Mouse (Mus musculus) intestine, embryonic 14.5 days (tissue): ENCODE measurements around the gene Gramd1c. TPM values are rescaled to one million over a fixed set of nuclear protein-coding genes. Genes with fewer than 3 reads are reported as not detected.

Experiments
- ATAC-seq: fragments of 200-750 bp; cut with Nextera tagmentation; replicated peaks from 2 replicates; pipeline ENCODE4 v1.8.0; 2017; ENCODE audit warnings: low read depth, moderate number of reproducible peaks, moderate TSS enrichment, moderate library complexity; ENCODE audit not compliant: low FRiP score, low TSS enrichment
- DNase-seq: peaks from one replicate; pipeline ENCODE4 v3.0.0-alpha.2; 2018; ENCODE audit warnings: low spot score
- H3K27ac ChIP-seq: fragments of 300-500 bp; sonication (generic); 2 replicates; pipeline ENCODE4 v1.5.1; 2014; ENCODE audit warnings: low read depth, mild to moderate bottlenecking, control low read depth
- H3K27me3 ChIP-seq: fragments of 300-500 bp; sonication (generic); replicated peaks from 2 replicates; pipeline ENCODE4 v1.6.1; 2014; ENCODE audit warnings: low read length, control low read depth; ENCODE audit not compliant: control insufficient read depth, insufficient read depth
- H3K36me3 ChIP-seq: fragments of 300-500 bp; sonication (generic); 2 replicates; pipeline ENCODE4 v1.6.1; 2014; ENCODE audit warnings: low read length, control low read depth; ENCODE audit not compliant: control insufficient read depth, insufficient read depth
- H3K4me1 ChIP-seq: fragments of 300-500 bp; sonication (generic); replicated peaks from 2 replicates; pipeline ENCODE4 v1.6.1; 2014; ENCODE audit warnings: low read length, control low read depth, mixed read lengths; ENCODE audit not compliant: control insufficient read depth, insufficient read depth
- H3K4me2 ChIP-seq: fragments of 300-500 bp; sonication (generic); 2 replicates; pipeline ENCODE4 v1.6.1; 2014; ENCODE audit warnings: low read length
- H3K4me3 ChIP-seq: fragments of 300-500 bp; sonication (generic); 2 replicates; pipeline ENCODE4 v1.5.1; 2014; ENCODE audit warnings: low read depth, low read length, control low read depth, mixed read lengths
- H3K9ac ChIP-seq: fragments of 300-500 bp; sonication (generic); 2 replicates; pipeline ENCODE4 v1.6.1; 2014; ENCODE audit warnings: mild to moderate bottlenecking, low read length
- H3K9me3 ChIP-seq: fragments of 300-500 bp; sonication (generic); 2 replicates; pipeline ENCODE4 v1.6.1; 2016; ENCODE audit warnings: low read length, control low read depth; ENCODE audit not compliant: control insufficient read depth
- WGBS: fragments of 180-500 bp; shearing (Covaris S2); extraction: QIAGEN DNeasy Blood & Tissue Kit; methylation state at CpG from one replicate; pipeline ENCODE4 v1.1.7; 2014; 5-methylcytosine and 5-hydroxymethylcytosine counted together
- microRNA-seq: library from miRNA; unstranded; fragments of <30 nt; microRNA quantifications from one replicate; pipeline ENCODE4, GENCODE M21; 2016
- polyA plus RNA-seq: library from polyadenylated mRNA; unstranded; fragments of >200 nt; fragmentation: Nextera tagmentation; extraction: Ambion mirVana; gene quantifications from 2 replicates; pipeline ENCODE4 v1.2.1, GENCODE M21; 2014

Gramd1c gene
- polyA plus RNA-seq, 1 experiment from 2014 or later = 7.2 TPM

DNA sequence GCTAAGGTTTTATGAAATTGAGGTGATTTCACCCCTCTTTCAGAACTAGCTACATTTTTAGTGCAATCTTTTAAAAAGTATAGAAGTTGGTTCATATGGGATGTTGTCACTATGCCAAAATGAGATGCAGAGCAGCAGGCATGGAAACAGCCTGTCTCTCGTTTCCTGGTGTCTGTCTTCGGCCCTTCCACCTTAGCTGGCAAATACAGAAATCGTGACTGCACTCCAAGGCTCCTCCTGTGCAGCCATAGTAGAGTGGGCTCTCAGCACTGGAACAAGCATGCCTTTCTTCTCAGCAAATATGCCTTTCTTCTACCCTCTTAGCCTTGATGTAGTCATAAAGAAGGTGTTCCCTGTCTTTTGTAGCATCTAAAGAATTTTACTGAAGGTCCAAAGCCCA, 127.3 kb downstream of the Gramd1c start:
- no peak overlapping the region for H3K4me2 ChIP-seq
- H3K27me3 ChIP-seq = no peaks in the 10 kb centered on the region
- 61% methylated on average over 3 of the region's 3 CpGs for WGBS
- H3K27ac ChIP-seq = no peak overlapping the region
- peaks cover 5% of the 10 kb centered on the region; the same call in 1 of the 2 replicates for H3K36me3 ChIP-seq
- H3K9me3 ChIP-seq = no peaks in the 10 kb centered on the region
- no peak overlapping the region for H3K9ac ChIP-seq
- ATAC-seq (no peak), DNase-seq (no peak)
- no peak overlapping the region for H3K4me3 ChIP-seq
- H3K4me1 ChIP-seq = no peaks in the 10 kb centered on the region

DNA sequence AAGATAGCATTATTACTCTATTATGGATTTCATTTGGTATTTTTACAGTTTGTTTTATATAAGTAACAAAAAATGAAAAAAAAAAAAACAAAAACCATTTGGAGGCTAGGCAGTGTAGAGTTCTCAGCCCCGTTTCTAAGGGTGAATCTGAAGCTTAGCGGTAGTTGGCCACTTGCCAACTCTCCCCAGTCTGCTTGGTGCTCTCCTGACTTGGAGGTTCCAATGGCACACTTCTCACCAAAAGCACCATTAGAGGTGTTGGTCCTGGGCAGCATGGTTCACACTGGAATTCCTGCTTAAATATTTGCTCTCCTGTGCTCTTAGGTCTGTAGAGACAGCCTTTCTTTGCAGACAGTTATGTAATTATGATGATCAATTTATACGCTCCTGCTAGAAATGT, 127.8 kb downstream of the Gramd1c start:
- no peak for ATAC-seq
- 68% methylated on average over 3 of the region's 3 CpGs for WGBS

DNA sequence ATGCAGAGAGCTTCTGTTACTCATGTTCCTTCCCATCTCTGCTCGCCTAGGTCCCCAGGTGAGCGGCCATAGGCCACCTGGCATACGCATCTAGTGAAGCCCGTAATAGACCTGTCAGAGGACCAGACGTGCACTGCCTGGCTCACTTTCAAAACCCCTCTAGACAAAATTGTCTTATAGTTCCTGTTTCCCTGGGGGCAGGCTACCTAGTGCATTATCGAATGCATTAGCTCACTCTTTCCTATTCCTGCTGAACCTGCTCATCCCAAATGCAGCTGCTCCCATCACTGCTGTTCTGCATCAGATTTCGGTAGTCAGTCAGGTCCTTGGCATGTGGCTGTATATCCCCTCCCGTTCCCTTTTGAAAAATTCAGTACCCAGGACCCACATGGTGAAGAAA, 128.3 kb downstream of the Gramd1c start:
- Histone ChIP-seq H3K4me2 (no peak overlapping the region), H3K9ac (no peak overlapping the region), H3K27me3 (no peaks in the 10 kb centered on the region), H3K4me3 (no peak overlapping the region), H3K9me3 (no peaks in the 10 kb centered on the region), H3K27ac (no peak overlapping the region), H3K36me3 (peaks cover 5% of the 10 kb centered on the region; the same call in 1 of the 2 replicates), H3K4me1 (no peaks in the 10 kb centered on the region)
- 91% methylated on average over 8 of the region's 8 CpGs for WGBS
- DNase-seq = no peak
- no peak for ATAC-seq

More for the DNA sequence above, 127.8 kb downstream of the Gramd1c start:
- Histone ChIP-seq H3K9me3 (no peaks in the 10 kb centered on the region), H3K4me3 (no peak overlapping the region), H3K4me2 (no peak overlapping the region), H3K4me1 (no peaks in the 10 kb centered on the region), H3K27ac (no peak overlapping the region), H3K27me3 (no peaks in the 10 kb centered on the region), H3K9ac (no peak overlapping the region), H3K36me3 (peaks cover 5% of the 10 kb centered on the region; the same call in 1 of the 2 replicates)
- DNase-seq = no peak

DNA sequence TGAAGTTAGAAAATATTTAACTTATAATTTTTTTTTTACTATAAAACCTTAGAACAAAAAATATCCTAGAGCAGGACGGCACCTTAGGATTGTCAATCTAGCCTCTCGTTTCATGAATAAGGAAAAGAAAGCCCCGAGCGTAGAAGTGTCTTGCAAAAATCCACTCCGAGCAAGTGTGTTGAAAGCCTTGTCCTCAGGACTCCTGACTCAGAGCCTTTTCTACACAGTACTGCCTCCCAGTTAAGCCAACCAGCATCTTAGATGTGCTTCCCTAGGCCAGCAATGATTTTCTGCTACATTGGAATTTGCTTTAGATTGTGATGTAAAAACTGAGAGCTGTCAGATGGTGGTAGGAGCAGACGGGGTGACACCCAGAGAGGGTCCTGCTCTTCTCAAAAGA, 130.1 kb downstream of the Gramd1c start:
- 87% methylated on average over 6 of the region's 6 CpGs for WGBS
- Histone ChIP-seq H3K4me2 (no peak overlapping the region), H3K27ac (no peak overlapping the region), H3K4me1 (no peaks in the 10 kb centered on the region), H3K4me3 (no peak overlapping the region), H3K36me3 (no peaks in the 10 kb centered on the region), H3K9ac (no peak overlapping the region), H3K9me3 (no peaks in the 10 kb centered on the region), H3K27me3 (no peaks in the 10 kb centered on the region)
- no peak for DNase-seq
- no peak for ATAC-seq

DNA sequence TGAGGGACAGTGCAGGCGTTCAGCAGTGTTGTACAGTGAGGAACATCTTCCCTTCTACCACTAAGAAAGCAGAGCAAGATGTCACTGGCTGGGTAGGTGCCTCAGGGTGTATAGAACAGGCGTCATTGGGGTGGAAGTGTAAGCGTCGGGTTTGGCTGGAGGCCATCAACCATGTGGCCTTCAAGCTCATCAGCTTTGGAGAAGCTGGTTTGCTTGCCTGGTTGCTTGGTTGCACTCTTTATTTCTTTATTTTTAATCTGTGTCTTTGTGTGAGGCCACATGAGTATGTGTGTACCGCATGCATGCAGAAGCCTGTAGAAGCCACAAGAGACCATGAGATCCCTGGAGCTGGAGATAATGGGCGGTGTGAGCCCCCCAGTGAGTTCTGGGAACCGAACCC, 130.8 kb downstream of the Gramd1c start:
- H3K27me3 ChIP-seq = no peaks in the 10 kb centered on the region
- H3K4me2 ChIP-seq = no peak overlapping the region
- no peaks in the 10 kb centered on the region for H3K36me3 ChIP-seq
- no peaks in the 10 kb centered on the region for H3K4me1 ChIP-seq
- ATAC-seq (no peak), DNase-seq (no peak)
- no peak overlapping the region for H3K27ac ChIP-seq
- no peak overlapping the region for H3K4me3 ChIP-seq
- H3K9me3 ChIP-seq = no peaks in the 10 kb centered on the region
- H3K9ac ChIP-seq = no peak overlapping the region
- WGBS = 84% methylated on average over 7 of the region's 7 CpGs

DNA sequence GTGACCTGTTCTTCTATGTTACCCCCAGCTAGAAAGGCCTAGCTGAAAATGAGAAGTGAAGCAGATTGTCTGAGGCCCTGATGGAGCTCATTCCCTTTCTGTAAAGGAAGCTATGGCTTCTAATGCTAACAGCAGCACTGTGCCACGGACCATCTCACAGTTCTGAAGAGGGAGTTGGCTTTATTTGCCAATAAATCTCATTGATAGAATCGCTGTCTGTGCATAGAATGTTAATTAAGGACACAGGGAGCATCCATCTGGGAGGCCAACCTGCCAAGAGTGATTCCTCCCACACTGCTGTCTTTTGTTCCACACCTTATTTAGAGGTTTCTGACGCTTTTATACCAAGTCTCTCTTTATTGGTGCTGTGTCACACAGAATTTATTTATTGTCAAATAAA, 131.6 kb downstream of the Gramd1c start:
- no peaks in the 10 kb centered on the region for H3K27me3 ChIP-seq
- H3K27ac ChIP-seq = no peak overlapping the region
- DNase-seq (no peak), ATAC-seq (no peak)
- no peak overlapping the region for H3K9ac ChIP-seq
- H3K4me1 ChIP-seq = no peaks in the 10 kb centered on the region
- no peak overlapping the region for H3K4me3 ChIP-seq
- WGBS = 69% methylated on average over 3 of the region's 3 CpGs
- no peaks in the 10 kb centered on the region for H3K36me3 ChIP-seq
- H3K4me2 ChIP-seq = no peak overlapping the region
- H3K9me3 ChIP-seq = no peaks in the 10 kb centered on the region

DNA sequence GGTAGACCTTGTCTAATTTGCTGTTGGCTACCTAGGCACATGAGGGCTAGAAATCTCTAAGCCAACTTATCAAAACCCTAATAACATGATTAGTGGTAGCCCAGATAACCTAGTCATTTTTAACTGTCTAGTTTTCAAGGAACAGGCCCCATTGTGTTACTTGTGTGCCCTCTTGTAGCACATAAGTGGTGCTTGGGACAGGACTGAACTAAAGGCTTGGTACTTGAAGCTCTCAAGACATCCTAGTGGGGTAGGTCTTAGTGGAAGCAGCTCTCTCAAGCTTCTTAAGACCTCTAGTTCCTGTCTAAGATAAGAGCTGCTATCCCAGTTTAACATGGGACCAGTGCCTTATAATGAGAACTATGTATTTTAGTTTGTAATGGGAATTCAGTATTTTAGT, 132.6 kb downstream of the Gramd1c start:
- Histone ChIP-seq H3K36me3 (no peaks in the 10 kb centered on the region), H3K4me3 (no peak overlapping the region), H3K27ac (no peak overlapping the region), H3K4me2 (no peak overlapping the region), H3K9me3 (no peaks in the 10 kb centered on the region), H3K9ac (no peak overlapping the region), H3K27me3 (no peaks in the 10 kb centered on the region), H3K4me1 (no peaks in the 10 kb centered on the region)
- DNase-seq = no peak
- no peak for ATAC-seq

Small RNAs within 50 kb of the gene (microRNA-seq; reads per million reads assigned to microRNA genes)
- gene Mir3470b = not detected

Other genes starting within 250 kb of the Gramd1c start
- 10.7 and 10.8 TPM in 2 replicates for gene Ccdc191, start 173.5 kb downstream of the Gramd1c start, polyA plus RNA-seq
- gene Qtrt2, start 136.5 kb downstream of the Gramd1c start, polyA plus RNA-seq = 34.3 and 38.0 TPM in 2 replicates
- 2.4 and 2.7 TPM in 2 replicates for gene Zdhhc23, start 83.6 kb downstream of the Gramd1c start, polyA plus RNA-seq
- 63.0 and 68.0 TPM in 2 replicates for gene Atp6v1a, start 76.4 kb upstream of the Gramd1c start, polyA plus RNA-seq
- gene Naa50, start 76.5 kb upstream of the Gramd1c start, polyA plus RNA-seq = 63.6 and 65.5 TPM in 2 replicates
- 4.6 and 5.0 TPM in 2 replicates for gene Usf3, start 109.9 kb upstream of the Gramd1c start, polyA plus RNA-seq